Mouse (Mus musculus) MEL (cell line): Measurements from ENCODE around the gene Itprip.

ENCODE experiments used
- CTCF ChIP-seq, 3 experiments: IDR thresholded peaks in 2 of 3; conservative IDR thresholded peaks in 1 of 3; 2 replicates each; pipeline ENCODE4 v1.5.1; 2011 to 2012; ENCODE audit warnings: low read length in 3 of 3, low read depth in 2 of 3, mild to moderate bottlenecking in 2 of 3, improper control_type of control experiment in 1 of 3, inconsistent platforms in 1 of 3, mixed read lengths in 1 of 3, moderate library complexity in 1 of 3; ENCODE audit not compliant: control insufficient read depth in 1 of 3, insufficient read depth in 1 of 3, poor library complexity in 1 of 3, severe bottlenecking in 1 of 3
- EP300 ChIP-seq, 2 experiments: IDR thresholded peaks; 2 replicates each; pipeline ENCODE4 v1.6.1; 2011; ENCODE audit warnings: improper control_type of control experiment in 2 of 2, low read length in 2 of 2, low read depth in 1 of 2, mild to moderate bottlenecking in 1 of 2
- GABPA ChIP-seq: IDR thresholded peaks from 2 replicates; pipeline ENCODE4 v1.6.1; 2012; ENCODE audit warnings: low read depth, mild to moderate bottlenecking, inconsistent platforms, low read length, improper control_type of control experiment, moderate library complexity
- GATA1 ChIP-seq: IDR thresholded peaks from 2 replicates; pipeline ENCODE4 v1.6.1; 2011; ENCODE audit warnings: low read depth, low read length, improper control_type of control experiment
- MAX ChIP-seq: IDR thresholded peaks from 2 replicates; pipeline ENCODE4 v1.6.1; 2011; ENCODE audit warnings: low read length, improper control_type of control experiment
- POLR2A ChIP-seq, 2 experiments: IDR thresholded peaks; 2 replicates each; pipeline ENCODE4 v1.6.1; 2011 to 2012; ENCODE audit warnings: low read length in 2 of 2, mild to moderate bottlenecking in 2 of 2, control low read depth in 1 of 2, improper control_type of control experiment in 1 of 2, low read depth in 1 of 2, moderate library complexity in 1 of 2; ENCODE audit not compliant: control insufficient read depth in 1 of 2, insufficient read depth in 1 of 2, poor library complexity in 1 of 2
- USF1 ChIP-seq: IDR thresholded peaks from 2 replicates; pipeline ENCODE4 v1.6.1; 2014; ENCODE audit warnings: low read depth, mild to moderate bottlenecking, inconsistent platforms, low read length, improper control_type of control experiment, moderate library complexity
- ZC3H11A ChIP-seq: IDR thresholded peaks from 2 replicates; pipeline ENCODE4 v1.6.1; 2012; ENCODE audit warnings: low read depth, mild to moderate bottlenecking, inconsistent platforms, low read length, improper control_type of control experiment

GRCm38 (mm10) chr19:47886617-47887016 lies 32.5 kb downstream of the Itprip start:
- TF ChIP-seq MAX = no peak
- no peak for TF ChIP-seq CTCF (IDR thresholded peaks at IDR 0.05 in 2 of 3, conservative IDR thresholded peaks at IDR 0.05 in 1 of 3; ENCODE audit: control insufficient read depth in 1 of 3, insufficient read depth in 1 of 3, low read depth in 2 of 3, low read length in 3 of 3, poor library complexity in 1 of 3, severe bottlenecking in 1 of 3)
- TF ChIP-seq USF1 = no peak
- no peak for TF ChIP-seq GABPA
- no peak for TF ChIP-seq POLR2A (IDR thresholded peaks at IDR 0.05; ENCODE audit: control insufficient read depth in 1 of 2, insufficient read depth in 1 of 2, low read depth in 1 of 2, low read length in 2 of 2, poor library complexity in 1 of 2)
- no peak for TF ChIP-seq ZC3H11A
- no peak for TF ChIP-seq GATA1
- TF ChIP-seq EP300 (IDR thresholded peaks at IDR 0.05; ENCODE audit: low read depth in 1 of 2, low read length in 2 of 2) = no peak
